Mouse (Mus musculus): ENCODE results near the gene Dnaaf2.

DNA sequence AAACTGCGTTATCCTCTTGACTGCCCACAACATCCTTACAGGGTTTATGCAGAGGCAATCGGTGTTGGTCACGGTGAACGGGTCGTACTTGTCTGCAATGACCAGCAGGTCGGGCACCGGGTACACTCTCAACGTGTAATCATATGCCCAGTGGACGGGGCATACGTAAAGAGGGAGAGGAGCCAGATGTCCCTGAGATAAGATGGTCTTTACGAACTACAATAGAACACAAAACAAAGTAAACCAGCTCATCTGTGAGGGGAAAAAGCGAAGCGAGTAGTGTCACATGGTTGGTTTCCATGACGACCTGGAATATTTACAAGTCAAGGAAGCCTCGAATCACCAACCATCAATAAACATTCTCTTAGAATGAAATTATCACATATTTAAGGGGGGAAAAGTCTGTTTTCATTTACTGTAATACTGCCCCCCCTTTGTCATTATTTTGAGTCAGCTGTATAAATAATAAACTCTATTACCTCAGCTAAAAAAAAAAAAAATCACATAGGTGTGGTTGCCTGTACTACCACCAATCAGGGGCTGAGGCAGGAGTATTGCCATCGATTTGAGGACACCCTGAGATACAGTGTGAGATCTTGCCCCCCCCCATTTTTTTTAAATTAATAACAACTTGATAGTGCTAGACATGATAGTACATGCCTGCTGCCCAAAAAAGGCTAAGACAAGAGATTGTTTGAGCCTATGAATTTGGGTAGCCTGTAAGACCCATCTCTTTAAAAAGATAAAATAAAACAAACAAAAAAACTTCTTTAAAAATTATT lies 6.0 kb upstream of the Dnaaf2 start, which contains the start of gene Gm49384:
- TF ChIP-seq MAX (IDR thresholded peaks at IDR 0.05) (no peak), CTCF (IDR thresholded peaks at IDR 0.05; ENCODE audit: control insufficient read depth, insufficient read depth, insufficient read length) (no peak), MYOD1 (IDR thresholded peaks at IDR 0.05; ENCODE audit: control insufficient read depth, insufficient read length, low read depth) (no peak), USF1 (IDR thresholded peaks at IDR 0.05; ENCODE audit: low read depth) (no peak)
